Mouse (Mus musculus): Measurements from ENCODE around the gene Catsper3. TPM values are rescaled to one million over a fixed set of nuclear protein-coding genes. Genes with fewer than 3 reads are reported as not detected.

The Catsper3 gene
- polyA plus RNA-seq, 1 experiment, result 0.51 TPM

- Histone ChIP-seq H3K4me3 (replicated peaks; ENCODE audit: insufficient read depth, low read depth, low read length) (no peak overlapping the region), H3K4me1 (ENCODE audit: control insufficient read depth, insufficient read depth, low read length) (no peaks in the 10 kb centered on the region), H3K27me3 (ENCODE audit: control insufficient read depth, insufficient read depth, low read length) (peaks cover 35% of the 10 kb centered on the region), H3K27ac (ENCODE audit: insufficient read depth, low read length) (no peak overlapping the region)
- 32% methylated on average over 1 of the region's 1 CpGs for WGBS
- TF ChIP-seq POLR2A (IDR thresholded peaks at IDR 0.05; ENCODE audit: borderline replicate concordance, insufficient read depth, low read length), result no peak
- no peak for TF ChIP-seq CTCF (IDR thresholded peaks at IDR 0.05; ENCODE audit: borderline replicate concordance, insufficient read depth, low read depth, low read length)
- DNase-seq, result no peak
These were observed 48.2 kb downstream of the Catsper3 start for GRCm38 (mm10) chr13:55832602-55833001.

- 4% methylated on average over 7 of the region's 7 CpGs for WGBS
These were observed 49.6 kb downstream of the Catsper3 start for GRCm38 (mm10) chr13:55833921-55834320.

GRCm38 (mm10) chr13:55834667-55835066 lies 50.3 kb downstream of the Catsper3 start:
- H3K27ac ChIP-seq (ENCODE audit: insufficient read depth, low read length), result no peak overlapping the region
- no peak overlapping the region for H3K4me3 ChIP-seq (replicated peaks; ENCODE audit: insufficient read depth, low read depth, low read length)
- TF ChIP-seq CTCF (IDR thresholded peaks at IDR 0.05; ENCODE audit: borderline replicate concordance, insufficient read depth, low read depth, low read length) (no peak), POLR2A (IDR thresholded peaks at IDR 0.05; ENCODE audit: borderline replicate concordance, insufficient read depth, low read length) (no peak)
- peaks cover 28% of the 10 kb centered on the region for H3K27me3 ChIP-seq (ENCODE audit: control insufficient read depth, insufficient read depth, low read length)
- WGBS, result 9% methylated on average over 5 of the region's 5 CpGs
- DNase-seq, result no peak
- no peaks in the 10 kb centered on the region for H3K4me1 ChIP-seq (ENCODE audit: control insufficient read depth, insufficient read depth, low read length)

More at GRCm38 (mm10) chr13:55833921-55834320, 49.6 kb downstream of the Catsper3 start:
- peaks cover 28% of the 10 kb centered on the region for H3K27me3 ChIP-seq (ENCODE audit: control insufficient read depth, insufficient read depth, low read length)
- H3K4me3 ChIP-seq (replicated peaks; ENCODE audit: insufficient read depth, low read depth, low read length), result no peak overlapping the region
- no peak for DNase-seq
- TF ChIP-seq POLR2A (IDR thresholded peaks at IDR 0.05; ENCODE audit: borderline replicate concordance, insufficient read depth, low read length), result no peak
- TF ChIP-seq CTCF (IDR thresholded peaks at IDR 0.05; ENCODE audit: borderline replicate concordance, insufficient read depth, low read depth, low read length), result no peak
- H3K27ac ChIP-seq (ENCODE audit: insufficient read depth, low read length), result no peak overlapping the region
- H3K4me1 ChIP-seq (ENCODE audit: control insufficient read depth, insufficient read depth, low read length), result no peaks in the 10 kb centered on the region

- Histone ChIP-seq H3K4me3 (replicated peaks; ENCODE audit: insufficient read depth, low read depth, low read length) (no peak overlapping the region), H3K27ac (ENCODE audit: insufficient read depth, low read length) (no peak overlapping the region), H3K4me1 (ENCODE audit: control insufficient read depth, insufficient read depth, low read length) (no peaks in the 10 kb centered on the region), H3K27me3 (ENCODE audit: control insufficient read depth, insufficient read depth, low read length) (peaks cover 25% of the 10 kb centered on the region)
- 2% methylated on average over 33 of the region's 33 CpGs for WGBS
- peak in 1 of 2 experiments; percentile 25 for DNase-seq
- TF ChIP-seq CTCF (IDR thresholded peaks at IDR 0.05; ENCODE audit: borderline replicate concordance, insufficient read depth, low read depth, low read length) (no peak), POLR2A (IDR thresholded peaks at IDR 0.05; ENCODE audit: borderline replicate concordance, insufficient read depth, low read length) (no peak)
These were observed 51.3 kb downstream of the Catsper3 start for GRCm38 (mm10) chr13:55835548-55836097.

GRCm38 (mm10) chr13:55836142-55836625 lies 51.8 kb downstream of the Catsper3 start, which contains the start of gene Pitx1:
Pitx1 (minus strand) TSS chr13:55836192.
- peaks cover 20% of the 10 kb centered on the region; the same call in 1 of the 2 replicates for H3K27me3 ChIP-seq (ENCODE audit: control insufficient read depth, insufficient read depth, low read length)
- TF ChIP-seq POLR2A (IDR thresholded peaks at IDR 0.05; ENCODE audit: borderline replicate concordance, insufficient read depth, low read length), result no peak
- TF ChIP-seq CTCF (IDR thresholded peaks at IDR 0.05; ENCODE audit: borderline replicate concordance, insufficient read depth, low read depth, low read length), result no peak
- DNase-seq, result no peak
- no peak within 1 kb of the TSS for H3K4me3 ChIP-seq (replicated peaks; ENCODE audit: insufficient read depth, low read depth, low read length)
- H3K4me1 ChIP-seq (ENCODE audit: control insufficient read depth, insufficient read depth, low read length), result no peaks in the 10 kb centered on the region
- WGBS, result 2% methylated on average over 35 of the region's 36 CpGs
- no peak within 1 kb of the TSS for H3K27ac ChIP-seq (ENCODE audit: insufficient read depth, low read length)

GRCm38 (mm10) chr13:55836786-55837780 lies 52.7 kb downstream of the Catsper3 start:
- TF ChIP-seq CTCF (IDR thresholded peaks at IDR 0.05; ENCODE audit: borderline replicate concordance, insufficient read depth, low read depth, low read length), result no peak
- TF ChIP-seq POLR2A (IDR thresholded peaks at IDR 0.05; ENCODE audit: borderline replicate concordance, insufficient read depth, low read length), result no peak
- Histone ChIP-seq H3K4me3 (replicated peaks; ENCODE audit: insufficient read depth, low read depth, low read length) (no peak overlapping the region), H3K27ac (ENCODE audit: insufficient read depth, low read length) (no peak overlapping the region), H3K27me3 (ENCODE audit: control insufficient read depth, insufficient read depth, low read length) (peaks cover 18% of the 10 kb centered on the region; the same call in 1 of the 2 replicates), H3K4me1 (ENCODE audit: control insufficient read depth, insufficient read depth, low read length) (no peaks in the 10 kb centered on the region)
- no peak for DNase-seq
- 2% methylated on average over 32 of the region's 32 CpGs for WGBS

- H3K27me3 ChIP-seq (ENCODE audit: control insufficient read depth, insufficient read depth, low read length), result peaks cover 9% of the 10 kb centered on the region; the same call in 1 of the 2 replicates
- 5% methylated on average over 14 of the region's 14 CpGs for WGBS
- no peak for TF ChIP-seq POLR2A (IDR thresholded peaks at IDR 0.05; ENCODE audit: borderline replicate concordance, insufficient read depth, low read length)
- TF ChIP-seq CTCF (IDR thresholded peaks at IDR 0.05; ENCODE audit: borderline replicate concordance, insufficient read depth, low read depth, low read length), result no peak
These were observed 55.9 kb downstream of the Catsper3 start for GRCm38 (mm10) chr13:55840223-55840622.

More at GRCm38 (mm10) chr13:55840223-55840622, 55.9 kb downstream of the Catsper3 start:
- H3K4me1 ChIP-seq (ENCODE audit: control insufficient read depth, insufficient read depth, low read length), result no peaks in the 10 kb centered on the region
- no peak overlapping the region for H3K4me3 ChIP-seq (replicated peaks; ENCODE audit: insufficient read depth, low read depth, low read length)
- no peak for DNase-seq
- no peak overlapping the region for H3K27ac ChIP-seq (ENCODE audit: insufficient read depth, low read length)
